Mouse (Mus musculus): Measurements from ENCODE around the gene Gm45711. TPM values are rescaled to one million over a fixed set of nuclear protein-coding genes. Genes with fewer than 3 reads are reported as not detected.
"Not testable (repeated sequence)": the region's sequence is repeated elsewhere in the genome, so short reads cannot be mapped to it uniquely, and the experiment has no call there.

Gm45711 gene
- total RNA-seq, 2 experiments from 2014 or later, result not detected

DNA sequence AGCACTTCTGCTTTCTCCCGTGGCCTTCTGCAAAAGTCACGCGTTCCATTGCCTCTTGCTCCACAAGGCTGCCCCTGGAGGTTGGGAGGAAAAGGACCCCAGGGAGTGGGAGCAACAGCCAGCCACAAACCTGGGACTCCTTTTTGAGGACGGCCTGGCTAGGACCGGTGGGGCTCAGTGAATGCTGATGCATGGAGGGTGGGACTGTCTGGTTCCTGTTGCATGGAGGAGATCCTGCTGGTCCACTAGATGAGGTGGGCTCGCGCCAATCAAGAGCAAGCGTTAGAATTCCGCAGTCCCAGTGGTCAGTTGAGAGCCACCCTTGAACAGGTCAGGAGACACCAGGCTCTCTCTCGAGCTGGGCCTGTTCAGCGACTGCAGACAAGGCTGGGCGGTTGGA, 12.0 kb upstream of the Gm45711 start, which contains the start of gene Cmtm2b:
TSS of gene Cmtm2b (plus strand) at position 301 of the 400 bp plus-strand sequence.
- ATAC-seq (replicated peaks; ENCODE audit: poor library complexity), result not testable (repeated sequence)

GRCm38 (mm10) chr8:104321267-104321666, 11.4 kb upstream of the Gm45711 start, which contains the start of gene Gm11020:
Gene Gm11020 (plus strand): TSS chr8:104321567.
- not testable (repeated sequence) for ATAC-seq (replicated peaks; ENCODE audit: poor library complexity)

- ATAC-seq (replicated peaks; ENCODE audit: poor library complexity), result no peak
Observed at GRCm38 (mm10) chr8:104313311-104313710, 3.4 kb upstream of the Gm45711 start.

- not testable (repeated sequence) for ATAC-seq (replicated peaks; ENCODE audit: poor library complexity)
Observed at GRCm38 (mm10) chr8:104312023-104312422, 2.1 kb upstream of the Gm45711 start.

GRCm38 (mm10) chr8:104308341-104308740, 1.5 kb downstream of the Gm45711 start:
- ATAC-seq (replicated peaks; ENCODE audit: poor library complexity), result not testable (repeated sequence)

DNA sequence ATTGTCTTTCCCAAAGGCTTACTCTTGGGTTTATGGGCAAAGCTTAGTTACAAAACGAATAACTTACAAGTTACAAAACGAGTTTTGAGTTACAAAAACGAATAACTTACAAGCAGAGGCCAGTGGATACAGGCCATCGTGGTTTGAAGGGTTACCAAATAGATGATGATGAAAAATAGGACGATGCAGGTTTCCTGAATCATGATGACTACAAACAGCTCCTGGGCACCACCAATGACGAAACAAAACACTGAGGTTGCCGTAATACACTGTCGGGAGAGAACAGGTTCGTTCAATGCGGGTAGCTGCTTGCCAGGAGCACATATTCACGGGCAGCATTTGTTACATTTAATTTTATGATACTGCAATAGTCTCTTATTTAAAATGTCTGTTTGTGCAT, 4.9 kb downstream of the Gm45711 start:
- ATAC-seq (replicated peaks; ENCODE audit: poor library complexity), result peak; percentile 61

DNA sequence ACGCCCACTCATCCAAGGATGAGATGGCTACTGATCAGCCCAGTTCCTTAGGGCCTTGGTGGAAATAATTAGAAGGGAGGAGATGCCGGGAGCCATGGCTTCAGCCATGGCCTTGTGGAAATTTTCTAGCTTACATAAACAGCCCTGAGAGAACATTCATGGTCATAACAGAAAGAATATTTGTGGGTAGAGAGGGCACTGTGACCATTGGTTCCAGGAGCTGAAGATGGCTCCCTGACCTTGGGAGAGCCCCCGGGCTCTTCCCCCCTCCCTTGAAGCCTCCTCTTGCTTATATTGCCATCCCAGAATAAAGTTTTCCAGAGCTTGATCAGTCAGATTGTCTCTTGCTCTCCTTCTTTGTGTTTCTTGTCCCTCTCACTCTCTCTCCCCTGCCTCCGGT, 7.3 kb downstream of the Gm45711 start:
- ATAC-seq (replicated peaks; ENCODE audit: poor library complexity), result not testable (repeated sequence)

- ATAC-seq (replicated peaks; ENCODE audit: poor library complexity), result not testable (repeated sequence)
Observed at GRCm38 (mm10) chr8:104301577-104301976, 8.3 kb downstream of the Gm45711 start.

GRCm38 (mm10) chr8:104294396-104294795, 15.5 kb downstream of the Gm45711 start:
- ATAC-seq (replicated peaks; ENCODE audit: poor library complexity), result no peak

- not testable (repeated sequence) for ATAC-seq (replicated peaks; ENCODE audit: poor library complexity)
Observed at GRCm38 (mm10) chr8:104293081-104293480, 16.8 kb downstream of the Gm45711 start, which contains the start of gene Cmtm2a. Gene Cmtm2a (minus strand): TSS chr8:104293181.

GRCm38 (mm10) chr8:104268937-104269440, 40.9 kb downstream of the Gm45711 start:
- ATAC-seq (replicated peaks; ENCODE audit: poor library complexity), result no peak

GRCm38 (mm10) chr8:104268368-104268767, 41.5 kb downstream of the Gm45711 start:
- ATAC-seq (replicated peaks; ENCODE audit: poor library complexity), result no peak

DNA sequence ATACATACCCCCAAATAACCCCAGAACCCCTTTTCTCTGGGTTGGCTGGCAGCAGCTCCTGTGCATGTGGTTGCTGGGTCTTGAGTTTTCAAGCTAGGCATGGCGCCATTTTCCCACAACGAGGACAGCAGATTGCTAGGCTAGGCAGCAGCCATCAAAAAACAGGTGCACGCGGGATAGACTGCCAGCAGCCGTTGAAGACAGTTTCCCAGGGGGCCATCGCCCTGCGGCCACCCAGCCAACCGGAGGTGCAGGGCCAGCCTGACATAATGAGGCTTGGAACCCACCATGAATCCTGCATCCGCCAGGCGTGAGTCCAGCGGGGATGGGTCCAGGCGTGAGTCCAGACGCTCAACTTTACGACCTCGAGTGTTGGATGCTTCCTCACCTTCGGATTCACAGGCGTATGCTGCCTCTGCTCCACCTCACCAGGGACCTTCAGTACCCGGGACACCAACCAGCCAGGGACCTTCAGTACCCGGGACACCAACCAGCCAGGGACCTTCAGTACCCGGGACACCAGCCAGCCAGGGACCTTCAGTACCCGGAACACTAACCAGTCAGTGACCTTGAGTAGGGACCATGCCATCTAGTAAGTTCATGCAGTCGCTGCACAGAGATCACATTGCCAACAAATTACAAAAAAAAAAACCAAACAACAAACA, 45.5 kb downstream of the Gm45711 start:
- not testable (repeated sequence) for ATAC-seq (replicated peaks; ENCODE audit: poor library complexity)

DNA sequence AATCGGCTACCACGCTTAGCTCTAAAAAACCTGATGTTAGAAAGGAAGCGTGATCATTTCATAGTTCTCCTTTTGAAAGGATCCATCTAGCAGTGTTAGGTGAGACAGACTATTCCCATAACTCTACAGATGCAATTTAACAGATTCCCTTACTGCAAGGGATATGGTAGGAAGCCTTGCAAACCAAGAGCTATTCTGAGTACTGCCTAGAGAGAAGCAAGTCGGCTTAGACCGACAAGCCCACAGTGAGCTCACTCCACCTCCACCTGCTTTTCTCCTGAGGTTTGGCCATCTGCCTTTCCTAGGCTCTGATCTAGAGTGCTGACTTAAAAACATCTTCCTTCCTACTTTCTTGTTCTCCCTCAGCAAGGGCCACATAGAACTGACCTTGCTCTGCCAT, 48.1 kb downstream of the Gm45711 start:
- not testable (repeated sequence) for ATAC-seq (replicated peaks; ENCODE audit: poor library complexity)

GRCm38 (mm10) chr8:104253016-104253415, 56.9 kb downstream of the Gm45711 start:
- ATAC-seq (replicated peaks; ENCODE audit: poor library complexity), result peak; percentile 54

DNA sequence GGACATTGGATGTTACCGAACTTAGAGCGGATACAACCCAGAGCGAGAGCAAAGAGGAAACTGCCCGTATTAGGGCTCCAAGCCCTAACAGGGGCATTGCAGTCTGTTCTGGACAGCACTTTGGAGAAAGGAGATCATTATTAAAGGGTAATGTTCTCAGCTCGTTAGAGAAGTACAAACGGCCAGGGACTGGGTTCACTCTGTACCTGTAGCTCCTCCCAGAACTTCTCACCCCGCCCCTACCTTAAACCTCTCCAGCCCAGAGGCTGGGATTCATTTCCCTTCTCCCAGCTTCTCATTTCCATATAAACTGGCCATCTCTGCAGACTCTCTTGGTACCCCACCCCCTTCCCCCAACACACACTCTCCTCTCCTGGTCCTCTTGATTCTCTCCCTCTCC, 58.4 kb downstream of the Gm45711 start:
- no peak for ATAC-seq (replicated peaks; ENCODE audit: poor library complexity)

GRCm38 (mm10) chr8:104250439-104251367, 59.2 kb downstream of the Gm45711 start, which contains the start of gene Cklf:
Gene Cklf (plus strand): TSS chr8:104250861.
- ATAC-seq (replicated peaks; ENCODE audit: poor library complexity), result peak; percentile 51

GRCm38 (mm10) chr8:104249442-104249996, 60.4 kb downstream of the Gm45711 start:
- no peak for ATAC-seq (replicated peaks; ENCODE audit: poor library complexity)

GRCm38 (mm10) chr8:104248276-104248675, 61.6 kb downstream of the Gm45711 start, which contains the start of gene Tk2:
Gene Tk2 (minus strand): TSS chr8:104248558.
- peak; percentile 63 for ATAC-seq (replicated peaks; ENCODE audit: poor library complexity)

DNA sequence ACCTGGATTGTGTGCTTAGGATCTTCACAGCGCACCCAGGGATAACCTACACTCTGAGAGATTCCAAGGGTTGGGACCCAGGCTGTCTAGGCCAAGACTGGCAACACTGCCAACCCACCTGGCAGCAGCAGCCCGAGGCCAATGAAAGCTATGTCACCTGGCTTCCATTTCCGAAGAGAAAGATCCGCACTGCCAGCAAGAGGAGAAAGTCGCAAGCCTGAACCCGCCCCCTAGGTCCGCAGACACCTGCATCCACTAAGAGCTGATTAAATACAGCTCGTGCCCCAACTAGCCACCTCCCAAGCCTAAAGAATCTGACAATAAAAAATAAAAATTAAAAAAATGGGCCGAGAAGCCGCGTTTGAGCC, 62.0 kb downstream of the Gm45711 start:
- peak; percentile 9; the same call in 1 of the 2 replicates for ATAC-seq (replicated peaks; ENCODE audit: poor library complexity)

Data from megakaryocyte progenitor cell, adult 5-6 weeks (primary cell).